Mouse (Mus musculus) hindbrain, embryonic 16.5 days (tissue): ENCODE results near the gene Rex2. TPM values are rescaled to one million over a fixed set of nuclear protein-coding genes. Genes with fewer than 3 reads are reported as not detected.
"Not testable (repeated sequence)": the region's sequence is repeated elsewhere in the genome, so short reads cannot be mapped to it uniquely, and the experiment has no call there.

Experiments
- ATAC-seq: fragments of 200-750 bp; cut with Nextera tagmentation; 2 replicates; pipeline ENCODE4 v1.8.0; 2017; ENCODE audit warnings: moderate TSS enrichment, moderate library complexity
- H3K27ac ChIP-seq: fragments of 300-500 bp; sonication (generic); 2 replicates; pipeline ENCODE4 v1.5.1; 2014; ENCODE audit warnings: low read depth, mild to moderate bottlenecking, control low read depth, low read length, moderate library complexity
- H3K27me3 ChIP-seq: fragments of 300-500 bp; sonication (generic); replicated peaks from 2 replicates; pipeline ENCODE4 v1.6.1; 2014; ENCODE audit warnings: low read length; ENCODE audit not compliant: control insufficient read depth, insufficient read depth
- H3K36me3 ChIP-seq: fragments of 300-500 bp; sonication (generic); 2 replicates; pipeline ENCODE4 v1.6.1; 2014; ENCODE audit warnings: mild to moderate bottlenecking, low read length, moderate library complexity, mixed read lengths; ENCODE audit not compliant: control insufficient read depth, insufficient read depth
- H3K4me1 ChIP-seq: fragments of 300-500 bp; sonication (generic); 2 replicates; pipeline ENCODE4 v1.6.1; 2014; ENCODE audit warnings: low read depth, low read length; ENCODE audit not compliant: control insufficient read depth, insufficient read depth
- H3K4me2 ChIP-seq: fragments of 300-500 bp; sonication (generic); 2 replicates; pipeline ENCODE4 v1.6.1; 2014; ENCODE audit warnings: mild to moderate bottlenecking, low read length, control low read depth, moderate library complexity
- H3K4me3 ChIP-seq: fragments of 300-500 bp; sonication (generic); 2 replicates; pipeline ENCODE4 v1.5.1; 2014; ENCODE audit warnings: mild to moderate bottlenecking, low read length, control low read depth, moderate library complexity
- H3K9ac ChIP-seq: fragments of 300-500 bp; sonication (generic); 2 replicates; pipeline ENCODE4 v1.6.1; 2014; ENCODE audit warnings: low read depth, mild to moderate bottlenecking, control low read depth, low read length, moderate library complexity
- H3K9me3 ChIP-seq: fragments of 300-500 bp; sonication (generic); 2 replicates; pipeline ENCODE4 v1.6.1; 2014; ENCODE audit warnings: mild to moderate bottlenecking, low read length, moderate library complexity; ENCODE audit not compliant: control insufficient read depth
- WGBS: fragments of 180-500 bp; shearing (Covaris S2); extraction: QIAGEN DNeasy Blood & Tissue Kit; methylation state at CpG from one replicate; pipeline ENCODE4 v1.1.7; 2014; 5-methylcytosine and 5-hydroxymethylcytosine counted together
- polyA plus RNA-seq: library from polyadenylated mRNA; unstranded; fragments of >200 nt; fragmentation: Nextera tagmentation; extraction: Ambion mirVana; gene quantifications from 2 replicates; pipeline ENCODE4 v1.2.1, GENCODE M21; 2015

Rex2 gene
- polyA plus RNA-seq, 1 experiment from 2014 or later: not detected

GRCm38 (mm10) chr4:147101666-147102626, 80.3 kb downstream of the Rex2 start:
- ATAC-seq: peak; percentile 96
- not testable (repeated sequence) for H3K4me1 ChIP-seq, H3K36me3 ChIP-seq, H3K27ac ChIP-seq, H3K27me3 ChIP-seq, H3K9me3 ChIP-seq
- H3K4me3 ChIP-seq: peak overlapping the region; percentile 52
- H3K9ac ChIP-seq: peak overlapping the region; percentile 58
- peak overlapping the region; percentile 75 for H3K4me2 ChIP-seq
- 1% methylated on average over 49 of the region's 109 CpGs for WGBS

GRCm38 (mm10) chr4:147103814-147104213, 82.2 kb downstream of the Rex2 start:
- not testable (repeated sequence) for H3K27ac ChIP-seq, H3K36me3 ChIP-seq, H3K4me1 ChIP-seq, H3K27me3 ChIP-seq, H3K4me2 ChIP-seq, H3K9ac ChIP-seq, H3K9me3 ChIP-seq, ATAC-seq, H3K4me3 ChIP-seq
- WGBS: 56% methylated on average over 4 of the region's 4 CpGs

Other genes with a start within 250 kb of the Rex2 start
- gene Gm21411, start 112.3 kb upstream of the Rex2 start, polyA plus RNA-seq: not detected in 2 replicates
- gene Zfp989, start 49.9 kb upstream of the Rex2 start, polyA plus RNA-seq: 0.12 and 0.14 TPM in 2 replicates
- gene Zfp991, start 110.2 kb downstream of the Rex2 start, polyA plus RNA-seq: 5.3 and 6.4 TPM in 2 replicates